Mouse (Mus musculus) midbrain, embryonic 12.5 days (tissue): ENCODE results near the gene Cd7. TPM values are rescaled to one million over a fixed set of nuclear protein-coding genes. Genes with fewer than 3 reads are reported as not detected.
A peak's percentile ranks its signal among the peaks of the same experiment; 100 is the strongest.

Experiments
- ATAC-seq: fragments of 200-750 bp; cut with Nextera tagmentation; 2 replicates; pipeline ENCODE4 v1.8.0; 2017; ENCODE audit warnings: low read depth, moderate TSS enrichment, moderate library complexity; ENCODE audit not compliant: low FRiP score
- H3K27ac ChIP-seq: fragments of 300-500 bp; sonication (generic); replicated peaks from 2 replicates; pipeline ENCODE4 v1.5.1; 2016; ENCODE audit warnings: mild to moderate bottlenecking
- H3K27me3 ChIP-seq: fragments of 300-500 bp; sonication (generic); 2 replicates; pipeline ENCODE4 v1.6.1; 2016; ENCODE audit warnings: mild to moderate bottlenecking
- H3K36me3 ChIP-seq: fragments of 300-500 bp; sonication (generic); 2 replicates; pipeline ENCODE4 v1.6.1; 2016
- H3K4me1 ChIP-seq: fragments of 300-500 bp; sonication (generic); 2 replicates; pipeline ENCODE4 v1.6.1; 2016
- H3K4me2 ChIP-seq: fragments of 300-500 bp; sonication (generic); replicated peaks from 2 replicates; pipeline ENCODE4 v1.6.1; 2016; ENCODE audit warnings: mild to moderate bottlenecking, moderate library complexity
- H3K4me3 ChIP-seq: fragments of 300-500 bp; sonication (generic); 2 replicates; pipeline ENCODE4 v1.5.1; 2016; ENCODE audit warnings: mild to moderate bottlenecking
- H3K9ac ChIP-seq: fragments of 300-500 bp; sonication (generic); replicated peaks from 2 replicates; pipeline ENCODE4 v1.6.1; 2016; ENCODE audit warnings: mild to moderate bottlenecking, moderate library complexity
- H3K9me3 ChIP-seq: fragments of 300-500 bp; sonication (generic); 2 replicates; pipeline ENCODE4 v1.6.1; 2016; ENCODE audit warnings: mild to moderate bottlenecking
- WGBS: fragments of 180-500 bp; shearing (Covaris S2); methylation state at CpG from one replicate; pipeline ENCODE4 v1.1.7; 2016; 5-methylcytosine and 5-hydroxymethylcytosine counted together
- polyA plus RNA-seq: library from polyadenylated mRNA; unstranded; fragments of >200 nt; fragmentation: Nextera tagmentation; extraction: Ambion mirVana; gene quantifications from 2 replicates; pipeline ENCODE4 v1.2.1, GENCODE M21; 2016

Cd7 gene
- polyA plus RNA-seq, 1 experiment from 2014 or later = not detected

DNA sequence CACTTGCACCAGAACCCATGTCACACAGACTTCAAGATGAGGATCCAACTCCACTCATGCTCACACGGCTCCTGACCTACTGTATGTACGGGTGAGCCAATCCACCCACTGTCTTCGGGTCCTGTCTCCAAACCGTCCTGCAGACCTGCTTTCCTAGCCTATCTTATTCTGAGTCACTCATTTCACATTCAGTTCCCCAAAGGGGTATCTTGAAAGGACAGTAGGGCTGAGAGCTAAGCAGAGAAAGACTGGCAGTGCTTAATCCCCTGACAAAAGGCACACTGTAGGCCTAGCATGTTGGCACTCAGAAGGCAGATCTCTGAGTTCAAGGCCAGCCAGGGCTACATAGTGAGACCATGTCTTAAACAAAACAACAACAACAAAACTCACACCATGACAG, 50.8 kb downstream of the Cd7 start:
- 88% methylated on average over 4 of the region's 4 CpGs for WGBS
- Histone ChIP-seq H3K27ac (no peak overlapping the region), H3K4me2 (peak overlapping the region; percentile 92), H3K27me3 (no peaks in the 10 kb centered on the region), H3K9me3 (no peaks in the 10 kb centered on the region), H3K4me3 (peak overlapping the region; percentile 100), H3K4me1 (peaks cover 46% of the 10 kb centered on the region), H3K9ac (no peak overlapping the region), H3K36me3 (peaks cover 20% of the 10 kb centered on the region)
- no peak for ATAC-seq

DNA sequence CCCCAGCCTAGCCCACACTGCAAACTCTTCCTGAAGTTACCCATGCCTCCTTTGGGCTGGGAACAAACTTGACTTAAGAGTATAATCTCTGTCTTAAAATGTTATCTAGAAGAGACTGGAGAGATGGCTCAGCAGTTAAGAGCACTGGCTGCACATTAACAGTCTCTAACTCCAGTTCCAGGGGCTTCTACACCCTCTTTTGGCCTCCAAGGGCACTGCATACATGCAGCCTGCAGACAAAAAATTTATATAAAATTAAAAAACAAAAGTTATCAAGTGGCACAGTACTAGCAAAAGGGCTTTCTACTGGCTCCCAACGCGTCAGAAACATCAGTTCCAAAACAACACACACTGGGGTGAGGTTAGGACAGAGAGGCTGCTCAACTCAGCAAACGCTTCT, 51.6 kb downstream of the Cd7 start:
- H3K9ac ChIP-seq = no peak overlapping the region
- H3K9me3 ChIP-seq = no peaks in the 10 kb centered on the region
- no peak overlapping the region for H3K4me3 ChIP-seq
- H3K36me3 ChIP-seq = peaks cover 28% of the 10 kb centered on the region
- 86% methylated on average over 3 of the region's 3 CpGs for WGBS
- ATAC-seq = no peak
- H3K4me2 ChIP-seq = no peak overlapping the region; the same call in 1 of the 2 replicates
- no peak overlapping the region for H3K27ac ChIP-seq
- H3K4me1 ChIP-seq = peaks cover 41% of the 10 kb centered on the region
- no peaks in the 10 kb centered on the region for H3K27me3 ChIP-seq

Other genes starting within 250 kb of the Cd7 start
- 64.2 and 67.6 TPM in 2 replicates for gene Dus1l, start 243.0 kb downstream of the Cd7 start, polyA plus RNA-seq
- gene Fasn, start 214.9 kb downstream of the Cd7 start, polyA plus RNA-seq = 139 and 140 TPM in 2 replicates
- 5.9 and 6.3 TPM in 2 replicates for gene Ccdc57, start 106.5 kb downstream of the Cd7 start, polyA plus RNA-seq
- 27.1 and 29.4 TPM in 2 replicates for gene Slc16a3, start 90.9 kb downstream of the Cd7 start, polyA plus RNA-seq
- gene Csnk1d, start 48.1 kb downstream of the Cd7 start, polyA plus RNA-seq = 167 and 170 TPM in 2 replicates
- not detected in 2 replicates for gene Sectm1b, start 24.2 kb upstream of the Cd7 start, polyA plus RNA-seq
- gene Sectm1a, start 41.8 kb upstream of the Cd7 start, polyA plus RNA-seq = not detected in 2 replicates
- gene Tex19.2, start 79.3 kb upstream of the Cd7 start, polyA plus RNA-seq = not detected in 2 replicates
- not detected in 2 replicates for gene Tex19.1, start 106.7 kb upstream of the Cd7 start, polyA plus RNA-seq
- gene Uts2r, start 120.9 kb upstream of the Cd7 start, polyA plus RNA-seq = 0.10 TPM in 1 of 2 replicates, not detected in the other
- 11.6 and 11.9 TPM in 2 replicates for gene Hexdc, start 165.0 kb upstream of the Cd7 start, polyA plus RNA-seq
- 17.3 and 18.5 TPM in 2 replicates for gene Ogfod3, start 165.3 kb upstream of the Cd7 start, polyA plus RNA-seq
- gene Cybc1, start 189.9 kb upstream of the Cd7 start, polyA plus RNA-seq = 38.8 and 41.1 TPM in 2 replicates
- 78.7 and 84.5 TPM in 2 replicates for gene Narf, start 197.8 kb upstream of the Cd7 start, polyA plus RNA-seq
- 11.2 and 11.7 TPM in 2 replicates for gene Foxk2, start 220.6 kb upstream of the Cd7 start, polyA plus RNA-seq